ENCODE assay signal across 10 mouse cellular contexts in genomic region chr15:78606059-78606458, GRCm38 (mm10). TPM values are rescaled to one million over a fixed set of nuclear protein-coding genes. Genes with fewer than 3 reads are reported as not detected.
DNase-seq lines count a peak whose midpoint lies in the region; ATAC-seq and TF ChIP-seq lines count a peak whose summit lies in the region.
"Had no signal": no experiment of that assay in that cellular context is flagged by ENCODE, and none has a peak within 500 bp of the region (broad histone marks: within the 10 kb centered on the region; RNA-seq: fewer than 3 reads in every experiment).

No protein-coding gene starts in this region.

- no peak for TF ChIP-seq CTCF in bone marrow macrophage, adult 2 months (IDR thresholded peaks at IDR 0.05; ENCODE audit: low read depth, low read length)

- no peak overlapping the region for H3K9ac ChIP-seq in forebrain, embryonic 16.5 days (replicated peaks; ENCODE audit: low read depth, low read length)
- H3K9ac ChIP-seq: neural tube, embryonic 12.5 days had no signal

- H3K9me3 ChIP-seq in forebrain, embryonic 16.5 days (ENCODE audit: control insufficient read depth, low read length): no peaks in the 10 kb centered on the region
- H3K9me3 ChIP-seq: neural tube, embryonic 12.5 days had no signal

- intact Hi-C loops in left cerebral cortex, postnatal 14 days (cut with DNase I): no loop called here
- intact Hi-C loops in left cerebral cortex, postnatal 25 days (cut with DNase I): no loop called here

- peak; percentile 64 for ATAC-seq in forebrain, embryonic 16.5 days

- H3K4me2 ChIP-seq in forebrain, embryonic 16.5 days (ENCODE audit: low read length): no peak overlapping the region
- H3K4me2 ChIP-seq: neural tube, embryonic 12.5 days had no signal

- no peaks in the 10 kb centered on the region for H3K36me3 ChIP-seq in forebrain, embryonic 16.5 days (ENCODE audit: control insufficient read depth, insufficient read depth)
- H3K36me3 ChIP-seq: limb, embryonic 10.5 days; neural tube, embryonic 12.5 days had no signal

- peaks cover 92% of the 10 kb centered on the region for H3K4me1 ChIP-seq in bone marrow macrophage, adult 2 months (ENCODE audit: control insufficient read depth, insufficient read depth, low read length)
- peaks cover 10% of the 10 kb centered on the region for H3K4me1 ChIP-seq in forebrain, embryonic 16.5 days (replicated peaks; ENCODE audit: control insufficient read depth, insufficient read depth, low read length)

- 61% methylated on average over 6 of the region's 6 CpGs for WGBS in forebrain, embryonic 16.5 days

- peak overlapping the region; percentile 87 for H3K27ac ChIP-seq in bone marrow macrophage, adult 2 months (ENCODE audit: insufficient read depth, low read depth, low read length)
- no peak overlapping the region for H3K27ac ChIP-seq in forebrain, embryonic 16.5 days (ENCODE audit: low read length)
- H3K27ac ChIP-seq: neural tube, embryonic 12.5 days had no signal

- peak; percentile 72 for DNase-seq in adrenal gland, postnatal 10 days
- no peak for DNase-seq in adrenal gland, adult 18-20 months (ENCODE audit: low spot score in 2 of 2)
- DNase-seq in left cerebral cortex, postnatal 14 days (ENCODE audit: low spot score in 2 of 2): peak; percentile 37 to 54
- no peak for DNase-seq in left cerebral cortex, postnatal 25 days (ENCODE audit: low spot score in 2 of 2)
- no peak for DNase-seq in c-Kit-positive CD71-positive TER-119-positive erythroid progenitor cells, embryonic 14.5 days (ENCODE audit: low spot score)
- no peak for DNase-seq in spleen, postnatal 4 days (ENCODE audit: low spot score in 2 of 2)

- TF ChIP-seq POLR2A in bone marrow macrophage, adult 2 months (IDR thresholded peaks at IDR 0.05; ENCODE audit: borderline replicate concordance, low read depth, low read length): no peak

- no peaks in the 10 kb centered on the region for H3K27me3 ChIP-seq in forebrain, embryonic 16.5 days (replicated peaks; ENCODE audit: control insufficient read depth, insufficient read depth, low read length)
- H3K27me3 ChIP-seq: neural tube, embryonic 12.5 days had no signal

- H3K4me3 ChIP-seq in bone marrow macrophage, adult 2 months (ENCODE audit: insufficient read depth, low read length): no peak overlapping the region
- H3K4me3 ChIP-seq in forebrain, embryonic 16.5 days (replicated peaks; ENCODE audit: low read length): no peak overlapping the region
- H3K4me3 ChIP-seq: limb, embryonic 10.5 days; neural tube, embryonic 12.5 days had no signal

RNA-seq across cellular contexts. Expression of gene Cyth4, which starts 9.2 kb away (rescaled TPM):
- total RNA-seq in adrenal gland, postnatal 10 days (2021): 1 to 10 TPM; 7.0 to 9.9 TPM
- 1 to 10 TPM; 8.0 to 9.9 TPM for total RNA-seq in adrenal gland, adult 18-20 months (2021)
- total RNA-seq in left cerebral cortex, postnatal 14 days (2021): 10 to 100 TPM; 11.6 to 12.3 TPM
- total RNA-seq in left cerebral cortex, postnatal 25 days (2021): 10 to 100 TPM; 11.8 to 12.6 TPM
- polyA plus RNA-seq in bone marrow macrophage, adult 2 months (2012; ENCODE audit: insufficient read depth, insufficient read length, missing spikeins): 382 and 398 TPM in 2 replicates
- 4.5 and 5.5 TPM in 2 replicates for polyA plus RNA-seq in forebrain, embryonic 16.5 days (2015; fragmentation: Nextera tagmentation; extraction: Ambion mirVana)

RNA-seq across cellular contexts. Expression of gene Rac2, which starts 33.5 kb away (rescaled TPM):
- 10 to 100 TPM; 21.3 to 27.1 TPM for total RNA-seq in adrenal gland, postnatal 10 days (2021)
- 1 to 10 TPM; 4.2 to 8.9 TPM for total RNA-seq in adrenal gland, adult 18-20 months (2021)
- 1 to 10 TPM; 2.3 to 4.6 TPM for total RNA-seq in left cerebral cortex, postnatal 14 days (2021)
- total RNA-seq in left cerebral cortex, postnatal 25 days (2021): 1 to 10 TPM; 1.9 to 2.9 TPM
- 440 and 552 TPM in 2 replicates for polyA plus RNA-seq in bone marrow macrophage, adult 2 months (2012; ENCODE audit: insufficient read depth, insufficient read length, missing spikeins)
- polyA plus RNA-seq in forebrain, embryonic 16.5 days (2015; fragmentation: Nextera tagmentation; extraction: Ambion mirVana): 3.6 and 5.1 TPM in 2 replicates

Comparison
In these comparisons a context has a peak if more than half of its experiments do, and no peak if none do; other contexts are left out.
1. DNase-seq: peak in adrenal gland, postnatal 10 days (single experiment) and left cerebral cortex, postnatal 14 days (2 of 2); none in adrenal gland, adult 18-20 months (0 of 2), left cerebral cortex, postnatal 25 days (0 of 2), c-Kit-positive CD71-positive TER-119-positive erythroid progenitor cells, embryonic 14.5 days (single experiment) and spleen, postnatal 4 days (0 of 2).